Mouse (Mus musculus): Measurements from ENCODE around the gene Manf. TPM values are rescaled to one million over a fixed set of nuclear protein-coding genes. Genes with fewer than 3 reads are reported as not detected.

The Manf gene
- polyA plus RNA-seq, 1 experiment from 2014 or later: 104 TPM

DNA sequence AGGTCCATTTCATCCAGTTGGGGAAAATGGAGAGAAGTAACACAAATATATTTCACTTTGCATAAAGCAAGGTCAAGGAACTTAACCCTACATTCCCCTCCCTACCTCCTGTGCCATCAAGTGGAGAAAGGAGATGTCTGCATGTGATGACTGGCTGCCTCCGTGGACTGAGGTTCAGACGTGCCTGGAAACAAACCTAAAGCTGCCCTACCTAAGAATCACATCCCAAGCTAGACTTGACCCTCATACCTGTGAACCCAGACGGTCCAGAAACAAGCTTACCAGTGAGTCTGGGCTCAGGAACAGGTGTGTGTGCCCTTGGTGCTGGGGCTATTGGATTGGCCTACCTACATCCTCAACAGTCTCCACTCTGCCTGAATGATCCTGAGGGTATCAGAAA lies 1.5 kb upstream of the Manf start:
- H3K4me2 ChIP-seq (ENCODE audit: low read depth, low read length): peak overlapping the region; percentile 88; the same call in 1 of the 2 replicates
- H3K27ac ChIP-seq (ENCODE audit: low read depth): no peak overlapping the region

DNA sequence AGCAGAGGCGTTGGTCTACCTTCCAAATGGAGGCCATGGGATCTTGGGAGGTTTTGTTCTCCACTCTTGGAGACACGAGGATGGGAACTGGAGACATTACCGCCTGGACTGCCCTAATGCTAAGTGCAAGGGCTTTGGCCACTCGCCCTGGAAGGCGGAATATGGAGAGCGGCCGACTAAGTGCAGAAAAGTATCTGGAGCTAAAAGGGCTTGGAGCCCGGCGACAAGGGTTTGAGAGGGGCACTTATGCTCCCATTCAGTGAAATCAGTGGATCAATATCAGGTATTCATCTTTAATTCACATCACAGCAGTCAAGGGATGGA lies 735 bp upstream of the Manf start:
- Histone ChIP-seq H3K27ac (ENCODE audit: low read depth) (peak overlapping the region; percentile 95), H3K9ac (replicated peaks) (peak overlapping the region; percentile 77), H3K9me3 (ENCODE audit: low read length) (no peaks in the 10 kb centered on the region), H3K36me3 (replicated peaks; ENCODE audit: insufficient read depth, low read length) (peaks cover 28% of the 10 kb centered on the region), H3K27me3 (ENCODE audit: insufficient read depth, low read length) (no peaks in the 10 kb centered on the region), H3K4me1 (ENCODE audit: insufficient read depth) (peaks cover 29% of the 10 kb centered on the region), H3K4me2 (ENCODE audit: low read depth, low read length) (peak overlapping the region; percentile 88), H3K4me3 (ENCODE audit: low read depth, low read length) (peak overlapping the region; percentile 80)
- 1% methylated on average over 9 of the region's 9 CpGs for WGBS (ENCODE audit: insufficient replicate concordance)
- TF ChIP-seq EP300 (IDR thresholded peaks at IDR 0.05; ENCODE audit: low read depth) (no peak), CTCF (IDR thresholded peaks at IDR 0.05; ENCODE audit: low read depth) (no peak)
- DNase-seq: no peak
- ATAC-seq: no peak

More for the DNA sequence above, 1.5 kb upstream of the Manf start:
- no peak for ATAC-seq
- Histone ChIP-seq H3K36me3 (replicated peaks; ENCODE audit: insufficient read depth, low read length) (peaks cover 24% of the 10 kb centered on the region), H3K4me3 (ENCODE audit: low read depth, low read length) (no peak overlapping the region), H3K4me1 (ENCODE audit: insufficient read depth) (peaks cover 23% of the 10 kb centered on the region), H3K9ac (replicated peaks) (no peak overlapping the region), H3K9me3 (ENCODE audit: low read length) (no peaks in the 10 kb centered on the region), H3K27me3 (ENCODE audit: insufficient read depth, low read length) (no peaks in the 10 kb centered on the region)
- TF ChIP-seq CTCF (IDR thresholded peaks at IDR 0.05; ENCODE audit: low read depth): no peak
- no peak for TF ChIP-seq EP300 (IDR thresholded peaks at IDR 0.05; ENCODE audit: low read depth)
- DNase-seq: no peak
- WGBS (ENCODE audit: insufficient replicate concordance): 63% methylated on average over 3 of the region's 3 CpGs

DNA sequence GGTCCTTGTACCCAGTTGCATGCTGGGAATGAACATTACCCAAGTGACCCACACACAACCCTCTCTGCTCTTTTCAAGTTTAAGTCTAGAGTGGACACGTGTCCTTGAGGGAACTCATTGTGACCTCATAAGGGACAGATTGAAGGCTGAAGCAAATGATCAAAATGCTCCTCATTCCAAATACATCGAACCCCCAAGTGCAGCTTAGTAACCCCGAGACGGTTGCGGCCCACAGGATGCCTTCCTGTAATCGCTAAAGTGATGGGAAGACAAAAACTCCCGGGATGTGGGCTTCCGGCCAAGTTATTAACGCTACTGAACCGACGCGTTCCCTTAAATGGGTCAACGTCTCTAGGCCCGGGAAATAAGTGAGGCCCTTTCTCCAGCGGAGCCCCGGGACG lies 438 bp downstream of the Manf start:
- Histone ChIP-seq H3K4me1 (ENCODE audit: insufficient read depth) (peaks cover 31% of the 10 kb centered on the region), H3K27me3 (ENCODE audit: insufficient read depth, low read length) (no peaks in the 10 kb centered on the region), H3K4me2 (ENCODE audit: low read depth, low read length) (peak overlapping the region; percentile 76), H3K36me3 (replicated peaks; ENCODE audit: insufficient read depth, low read length) (peaks cover 28% of the 10 kb centered on the region), H3K9ac (replicated peaks) (peak overlapping the region; percentile 90), H3K4me3 (ENCODE audit: low read depth, low read length) (peak overlapping the region; percentile 80), H3K9me3 (ENCODE audit: low read length) (no peaks in the 10 kb centered on the region), H3K27ac (ENCODE audit: low read depth) (peak overlapping the region; percentile 86)
- ATAC-seq: no peak
- no peak for DNase-seq
- TF ChIP-seq EP300 (IDR thresholded peaks at IDR 0.05; ENCODE audit: low read depth) (no peak), CTCF (IDR thresholded peaks at IDR 0.05; ENCODE audit: low read depth) (no peak)
- WGBS (ENCODE audit: insufficient replicate concordance): under 1% methylated on average over 17 of the region's 17 CpGs

DNA sequence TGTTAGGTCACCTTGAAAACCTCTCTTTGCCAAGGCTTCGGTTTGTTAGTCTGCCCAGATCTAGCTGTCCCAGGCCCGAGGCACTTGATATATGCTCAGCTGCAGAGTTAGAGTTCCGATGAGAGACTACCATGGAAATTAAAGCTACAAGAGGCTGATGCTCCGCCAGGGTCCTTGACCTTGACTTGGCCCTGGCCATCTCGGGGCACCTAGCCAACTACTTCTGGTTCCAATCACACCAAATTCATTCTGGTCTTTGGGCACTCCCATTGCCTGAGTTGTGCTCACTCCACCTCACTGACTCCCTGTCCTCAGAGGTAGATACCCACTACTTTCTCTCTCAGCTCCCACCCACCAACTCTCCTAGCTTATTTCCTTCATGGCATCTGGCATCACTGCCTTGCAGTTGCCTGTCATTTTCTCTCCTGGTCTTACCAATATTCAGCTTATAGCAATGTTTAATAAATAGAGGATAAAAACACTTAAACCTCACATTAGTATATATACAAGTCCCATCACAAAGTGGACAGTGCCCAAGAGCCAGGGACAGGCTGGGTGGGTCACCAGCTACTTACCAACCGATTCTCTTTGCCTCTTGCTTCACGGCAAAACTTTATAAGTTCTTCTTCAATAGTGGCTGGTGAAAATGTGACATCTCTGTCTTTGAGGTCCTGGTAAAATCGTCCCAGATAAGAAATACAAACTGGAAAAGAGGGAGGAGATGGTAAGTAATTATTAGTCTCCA lies 1.1 kb downstream of the Manf start:
- H3K9me3 ChIP-seq (ENCODE audit: low read length): no peaks in the 10 kb centered on the region
- peak overlapping the region; percentile 86; the same call in 1 of the 2 replicates for H3K27ac ChIP-seq (ENCODE audit: low read depth)
- peak overlapping the region; percentile 80 for H3K4me3 ChIP-seq (ENCODE audit: low read depth, low read length)
- TF ChIP-seq EP300 (IDR thresholded peaks at IDR 0.05; ENCODE audit: low read depth): no peak
- TF ChIP-seq CTCF (IDR thresholded peaks at IDR 0.05; ENCODE audit: low read depth): no peak
- 64% methylated on average over 8 of the region's 8 CpGs for whole genome bisulfite sequencing (ENCODE audit: insufficient replicate concordance)
- DNase-seq (no peak), ATAC-seq (no peak)
- H3K4me1 ChIP-seq (ENCODE audit: insufficient read depth): peaks cover 33% of the 10 kb centered on the region
- H3K9ac ChIP-seq (replicated peaks): peak overlapping the region; percentile 90
- no peaks in the 10 kb centered on the region for H3K27me3 ChIP-seq (ENCODE audit: insufficient read depth, low read length)
- peaks cover 28% of the 10 kb centered on the region for H3K36me3 ChIP-seq (replicated peaks; ENCODE audit: insufficient read depth, low read length)
- H3K4me2 ChIP-seq (ENCODE audit: low read depth, low read length): peak overlapping the region; percentile 76

DNA sequence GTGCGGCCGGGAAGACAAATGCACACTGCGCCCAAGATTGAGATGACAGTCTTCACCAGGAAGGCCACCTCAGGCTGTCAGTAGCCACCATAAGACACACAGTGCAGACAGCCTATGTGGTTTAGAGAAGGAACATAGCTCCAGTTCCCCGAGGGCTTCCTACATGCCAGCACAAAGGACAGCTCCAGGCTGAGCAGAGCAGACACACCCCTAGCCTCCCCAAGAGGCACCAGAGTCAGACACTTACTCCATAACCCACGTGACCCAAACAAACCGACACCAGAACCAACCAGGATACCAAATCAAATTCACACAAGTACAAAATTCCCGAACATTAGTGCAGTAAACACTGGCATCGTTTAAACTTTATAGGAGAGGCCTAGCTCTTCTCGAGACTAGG lies 2.5 kb downstream of the Manf start:
- H3K36me3 ChIP-seq (replicated peaks; ENCODE audit: insufficient read depth, low read length): peaks cover 38% of the 10 kb centered on the region
- no peaks in the 10 kb centered on the region for H3K9me3 ChIP-seq (ENCODE audit: low read length)
- no peak overlapping the region for H3K4me3 ChIP-seq (ENCODE audit: low read depth, low read length)
- no peak overlapping the region for H3K27ac ChIP-seq (ENCODE audit: low read depth)
- peaks cover 47% of the 10 kb centered on the region for H3K4me1 ChIP-seq (ENCODE audit: insufficient read depth)
- no peaks in the 10 kb centered on the region for H3K27me3 ChIP-seq (ENCODE audit: insufficient read depth, low read length)
- H3K4me2 ChIP-seq (ENCODE audit: low read depth, low read length): no peak overlapping the region
- 76% methylated on average over 9 of the region's 9 CpGs for WGBS (ENCODE audit: insufficient replicate concordance)
- no peak overlapping the region for H3K9ac ChIP-seq (replicated peaks)
- DNase-seq: no peak
- TF ChIP-seq EP300 (IDR thresholded peaks at IDR 0.05; ENCODE audit: low read depth): no peak
- TF ChIP-seq CTCF (IDR thresholded peaks at IDR 0.05; ENCODE audit: low read depth): no peak
- no peak for ATAC-seq

DNA sequence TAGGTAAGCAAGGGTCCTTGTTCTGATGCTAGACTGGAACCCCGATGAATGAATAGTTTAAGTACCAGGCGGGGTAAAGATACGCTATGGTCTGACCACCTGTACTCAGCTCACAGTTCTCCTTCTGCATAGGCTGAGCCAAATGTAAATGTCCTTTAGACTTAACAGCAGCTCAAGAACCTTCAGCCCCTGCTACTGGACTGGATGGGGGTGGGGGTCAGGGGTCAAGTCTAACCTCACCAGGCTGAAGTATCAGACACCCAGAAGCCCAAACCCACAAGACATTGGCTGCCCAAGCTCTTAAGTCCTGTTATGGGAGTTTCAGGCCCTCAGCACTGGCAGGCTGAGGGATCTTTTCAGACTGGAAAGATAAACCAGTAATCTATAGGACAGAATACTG lies 3.4 kb downstream of the Manf start:
- Histone ChIP-seq H3K4me2 (ENCODE audit: low read depth, low read length) (no peak overlapping the region), H3K27me3 (ENCODE audit: insufficient read depth, low read length) (no peaks in the 10 kb centered on the region), H3K36me3 (replicated peaks; ENCODE audit: insufficient read depth, low read length) (peaks cover 41% of the 10 kb centered on the region), H3K4me1 (ENCODE audit: insufficient read depth) (peaks cover 48% of the 10 kb centered on the region), H3K9ac (replicated peaks) (no peak overlapping the region), H3K27ac (ENCODE audit: low read depth) (no peak overlapping the region), H3K4me3 (ENCODE audit: low read depth, low read length) (no peak overlapping the region), H3K9me3 (ENCODE audit: low read length) (no peaks in the 10 kb centered on the region)
- WGBS (ENCODE audit: insufficient replicate concordance): 94% methylated on average over 3 of the region's 3 CpGs
- no peak for ATAC-seq
- no peak for TF ChIP-seq EP300 (IDR thresholded peaks at IDR 0.05; ENCODE audit: low read depth)
- TF ChIP-seq CTCF (IDR thresholded peaks at IDR 0.05; ENCODE audit: low read depth): no peak
- no peak for DNase-seq
